Mouse (Mus musculus) megakaryocyte progenitor cell, adult 5-6 weeks (primary cell): ENCODE data around the gene Fgd4. TPM values are rescaled to one million over a fixed set of nuclear protein-coding genes. Genes with fewer than 3 reads are reported as not detected.

Experiments
- total RNA-seq, 2 experiments: library from RNA; stranded (forward) in 1 of 2; stranded (reverse) in 1 of 2; fragments of 157-497, 149-512 nt in 1 of 2; fragments of 200-1000 nt in 1 of 2; gene quantifications; 2 replicates each; pipeline versions ENCODE4 v1.2.3 to v1.2.4; 2015 to 2017

Gene Fgd4
- total RNA-seq, 2 experiments from 2014 or later: 24.6 to 32.3 TPM

Other genes with a start within 250 kb of the Fgd4 start
- 88.2 and 92.9 TPM in 2 replicates for gene Dnm1l, start 241.6 kb downstream of the Fgd4 start, total RNA-seq (2015)
- 56.0 and 81.3 TPM in 2 replicates for gene Dnm1l, start 241.6 kb downstream of the Fgd4 start, total RNA-seq (2017)
- not detected in 2 replicates for gene Olfr19, start 75.9 kb upstream of the Fgd4 start, total RNA-seq (2015)
- not detected in 2 replicates for gene Olfr19, start 75.9 kb upstream of the Fgd4 start, total RNA-seq (2017)
- gene Spag6l, start 228.9 kb upstream of the Fgd4 start, total RNA-seq (2015): 1.9 and 2.0 TPM in 2 replicates
- 0.78 and 2.6 TPM in 2 replicates for gene Spag6l, start 228.9 kb upstream of the Fgd4 start, total RNA-seq (2017)